Mouse (Mus musculus) layer of hippocampus, adult 18-20 months (tissue): ENCODE data around the gene Vmn1r36. TPM values are rescaled to one million over a fixed set of nuclear protein-coding genes. Genes with fewer than 3 reads are reported as not detected.
"Not testable (repeated sequence)": the region's sequence is repeated elsewhere in the genome, so short reads cannot be mapped to it uniquely, and the experiment has no call there.

Experiments
- DNase-seq, 2 experiments: peaks; one replicate each; pipeline ENCODE4 v3.0.0; 2022; ENCODE audit warnings: low spot score in 2 of 2
- long read RNA-seq: library from polyadenylated mRNA; stranded (forward); transcript quantifications from one replicate; pipeline ENCODE4 v2.0.0, GENCODE M21; 2021
- total RNA-seq, 2 experiments: library from RNA; stranded (reverse); gene quantifications; 2 replicates each; pipeline ENCODE4 v1.2.3; 2021

The Vmn1r36 gene
- total RNA-seq: not detected
- long read RNA-seq: 0 reads

DNA sequence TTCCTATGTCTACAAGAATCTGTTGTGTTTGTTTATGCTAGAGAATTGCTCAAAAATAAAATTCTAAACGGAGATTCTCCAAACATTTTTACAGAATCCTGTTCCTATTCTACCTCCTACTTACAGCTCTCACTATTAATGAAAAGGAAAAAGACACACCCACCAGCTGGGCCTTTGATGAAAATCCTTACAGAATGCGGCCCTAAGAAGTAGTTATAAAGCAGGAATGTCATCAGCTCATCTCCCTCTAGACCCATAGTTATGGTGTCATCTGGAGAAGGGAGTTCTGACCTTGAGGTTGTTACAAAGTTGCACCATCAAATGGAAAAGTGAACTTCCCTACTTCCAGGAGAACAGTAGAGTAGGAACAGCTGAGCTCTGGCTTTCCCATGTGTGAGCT lies at the start of gene Vmn1r36:
TSS of gene Vmn1r36 (minus strand) at position 101 of the 400 bp plus-strand sequence.
- not testable (repeated sequence) for DNase-seq

- not testable (repeated sequence) for DNase-seq
Measured at GRCm38 (mm10) chr6:66729082-66729481, 10.1 kb upstream of the Vmn1r36 start, which contains the start of gene Vmn1r37. Vmn1r37 (plus strand) TSS chr6:66729382.

DNA sequence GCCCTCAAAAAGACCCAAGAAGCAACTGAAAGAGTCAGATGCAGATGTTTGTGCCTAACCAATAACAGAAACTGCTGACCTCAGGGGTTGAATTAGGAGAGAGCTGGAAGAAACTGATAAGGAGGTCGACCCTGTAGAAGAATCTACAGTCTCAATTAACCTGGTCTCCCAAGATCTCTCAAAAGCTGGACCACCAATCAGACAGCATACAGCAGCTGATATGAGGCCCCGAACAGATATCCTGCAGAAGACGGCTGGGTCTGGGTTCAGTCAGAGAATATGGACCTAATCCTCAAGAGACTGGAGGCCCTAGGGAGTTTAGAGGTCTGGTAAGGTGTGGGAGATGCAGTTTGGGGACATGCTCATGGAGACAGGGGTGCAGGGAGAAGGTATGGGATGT lies 5.1 kb downstream of the Vmn1r36 start:
- no peak for DNase-seq

- no peak for DNase-seq
Measured at GRCm38 (mm10) chr6:66708901-66709300, 10.1 kb downstream of the Vmn1r36 start.

- DNase-seq: no peak
Measured at GRCm38 (mm10) chr6:66685806-66686205, 33.2 kb downstream of the Vmn1r36 start, which contains the start of gene Vmn1r35. Vmn1r35 (minus strand) TSS chr6:66685906.

Other genes with a start within 250 kb of the Vmn1r36 start
- 1 to 10 TPM; 5.0 to 5.2 TPM for gene Mad2l1, start 183.8 kb downstream of the Vmn1r36 start, total RNA-seq
- not detected for gene Vmn1r32, start 159.1 kb downstream of the Vmn1r36 start, total RNA-seq
- gene Vmn1r33, start 100.9 kb downstream of the Vmn1r36 start, total RNA-seq: not detected
- gene Vmn1r34, start 75.3 kb downstream of the Vmn1r36 start, total RNA-seq: not detected
- gene Vmn1r35, start 33.3 kb downstream of the Vmn1r36 start, total RNA-seq: not detected
- gene Vmn1r37, start 10.2 kb upstream of the Vmn1r36 start, total RNA-seq: not detected
- not detected for gene Vmn1r38, start 63.5 kb upstream of the Vmn1r36 start, total RNA-seq
- gene Vmn1r39, start 91.4 kb upstream of the Vmn1r36 start, total RNA-seq: not detected
- 10 to 100 TPM; 67.2 to 69.9 TPM for gene Gng12, start 177.2 kb upstream of the Vmn1r36 start, total RNA-seq